Mouse (Mus musculus) urinary bladder, postnatal 36 days (tissue): ENCODE results near the gene Txn2.
A peak's percentile ranks its signal among the peaks of the same experiment; 100 is the strongest.

Source experiments
- DNase-seq, 2 experiments: peaks; one replicate each; pipeline ENCODE4 v3.0.0; 2022; ENCODE audit warnings: low spot score in 2 of 2, mixed read lengths in 1 of 2

Txn2 gene

GRCm38 (mm10) chr15:77907646-77908518 lies 20.9 kb downstream of the Txn2 start:
- no peak for DNase-seq

- no peak for DNase-seq
Observed at GRCm38 (mm10) chr15:77906545-77906944, 22.3 kb downstream of the Txn2 start.

- no peak for DNase-seq
Observed at GRCm38 (mm10) chr15:77906081-77906480, 22.7 kb downstream of the Txn2 start.

- DNase-seq, result peak; percentile 68 to 83
Observed at GRCm38 (mm10) chr15:77905275-77905970, 23.4 kb downstream of the Txn2 start.

- DNase-seq, result no peak
Observed at GRCm38 (mm10) chr15:77904363-77904892, 24.4 kb downstream of the Txn2 start.

GRCm38 (mm10) chr15:77903176-77903575 lies 25.6 kb downstream of the Txn2 start:
- no peak for DNase-seq

GRCm38 (mm10) chr15:77894926-77895325 lies 33.9 kb downstream of the Txn2 start:
- no peak for DNase-seq

- DNase-seq, result no peak
Observed at GRCm38 (mm10) chr15:77893292-77893691, 35.5 kb downstream of the Txn2 start.

GRCm38 (mm10) chr15:77892420-77892819 lies 36.4 kb downstream of the Txn2 start:
- DNase-seq, result no peak

- DNase-seq, result no peak
Observed at GRCm38 (mm10) chr15:77891766-77892165, 37.0 kb downstream of the Txn2 start.

- no peak for DNase-seq
Observed at GRCm38 (mm10) chr15:77889761-77890422, 38.9 kb downstream of the Txn2 start.

- DNase-seq, result no peak
Observed at GRCm38 (mm10) chr15:77888286-77888685, 40.5 kb downstream of the Txn2 start.

GRCm38 (mm10) chr15:77887093-77887488 lies 41.7 kb downstream of the Txn2 start:
- no peak for DNase-seq

- DNase-seq, result no peak
Observed at GRCm38 (mm10) chr15:77886369-77887092, 42.3 kb downstream of the Txn2 start.

- no peak for DNase-seq
Observed at GRCm38 (mm10) chr15:77885945-77886344, 42.9 kb downstream of the Txn2 start.

- no peak for DNase-seq
Observed at GRCm38 (mm10) chr15:77885159-77885558, 43.6 kb downstream of the Txn2 start.

- no peak for DNase-seq
Observed at GRCm38 (mm10) chr15:77883697-77884010, 45.2 kb downstream of the Txn2 start.

- no peak for DNase-seq
Observed at GRCm38 (mm10) chr15:77882797-77883696, 45.8 kb downstream of the Txn2 start.

- no peak for DNase-seq
Observed at GRCm38 (mm10) chr15:77882297-77882696, 46.5 kb downstream of the Txn2 start.

GRCm38 (mm10) chr15:77881698-77882097 lies 47.1 kb downstream of the Txn2 start:
- no peak for DNase-seq

- no peak for DNase-seq
Observed at GRCm38 (mm10) chr15:77880738-77881137, 48.1 kb downstream of the Txn2 start.
